Mouse (Mus musculus): ENCODE measurements around the gene Flrt1.

DNA sequence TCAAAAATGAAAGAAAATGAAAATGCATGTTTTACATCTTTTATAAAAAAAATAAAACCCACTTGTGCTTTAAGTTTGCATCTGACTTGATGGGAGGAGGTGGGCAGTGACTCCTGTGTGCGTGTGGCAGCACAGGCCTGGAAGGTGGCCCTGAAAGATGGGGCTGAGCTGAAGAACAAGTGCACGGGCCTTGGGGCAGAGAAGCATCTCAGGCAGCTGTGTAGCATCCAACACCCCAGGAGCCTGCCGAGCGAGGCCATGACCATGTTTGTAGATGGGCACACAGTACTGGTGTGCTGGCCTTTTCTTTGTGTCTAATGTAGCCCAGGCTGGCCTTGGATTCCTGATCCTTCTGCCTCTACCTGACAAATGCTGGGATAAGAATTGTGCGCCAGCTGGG, 43.4 kb downstream of the Flrt1 start:
- TF ChIP-seq CTCF (IDR thresholded peaks at IDR 0.05; ENCODE audit: low read depth, low read length) (no peak), POLR2A (IDR thresholded peaks at IDR 0.05; ENCODE audit: extremely low read depth, insufficient read depth, low read length) (no peak)

Measured in liver, adult 2 months (tissue).